Mouse (Mus musculus): Measurements from ENCODE around the gene Plcd3.

GRCm38 (mm10) chr11:103073671-103074070, 27.8 kb downstream of the Plcd3 start:
- TF ChIP-seq CTCF (IDR thresholded peaks at IDR 0.05; ENCODE audit: control insufficient read depth, insufficient read depth, insufficient read length) (no peak), USF1 (IDR thresholded peaks at IDR 0.05; ENCODE audit: low read depth) (no peak), CEBPB (IDR thresholded peaks at IDR 0.05; ENCODE audit: low read depth) (no peak)
